Mouse (Mus musculus) lung, postnatal 14 days (tissue): Measurements from ENCODE around the gene Gas2l1.
A peak's percentile ranks its signal among the peaks of the same experiment; 100 is the strongest.

ENCODE experiments used
- DNase-seq: peaks from one replicate; pipeline ENCODE4 v3.0.0; 2021

Gas2l1 gene

GRCm38 (mm10) chr11:5063561-5064281 is 1.4 kb downstream of the Gas2l1 start:
- no peak for DNase-seq

- no peak for DNase-seq
These were observed 2.1 kb downstream of the Gas2l1 start for GRCm38 (mm10) chr11:5062860-5063505.

GRCm38 (mm10) chr11:5062326-5062725 is 2.8 kb downstream of the Gas2l1 start:
- no peak for DNase-seq

- peak; percentile 95 for DNase-seq
These were observed 3.6 kb downstream of the Gas2l1 start for GRCm38 (mm10) chr11:5061413-5062139.

- no peak for DNase-seq
These were observed 4.2 kb downstream of the Gas2l1 start for GRCm38 (mm10) chr11:5060756-5061412.

GRCm38 (mm10) chr11:5059704-5060156 is 5.4 kb downstream of the Gas2l1 start:
- DNase-seq: peak; percentile 35

GRCm38 (mm10) chr11:5059230-5059629 is 5.9 kb downstream of the Gas2l1 start:
- no peak for DNase-seq

GRCm38 (mm10) chr11:5058783-5059182 is 6.3 kb downstream of the Gas2l1 start:
- DNase-seq: no peak

- DNase-seq: peak; percentile 51
These were observed 7.1 kb downstream of the Gas2l1 start, which contains the start of gene Rasl10a for GRCm38 (mm10) chr11:5057856-5058641. Gene Rasl10a, plus strand, starts transcription at chr11:5058128.

GRCm38 (mm10) chr11:5057541-5057855 is 7.6 kb downstream of the Gas2l1 start:
- DNase-seq: no peak

- no peak for DNase-seq
These were observed 8.1 kb downstream of the Gas2l1 start for GRCm38 (mm10) chr11:5057064-5057463.

GRCm38 (mm10) chr11:5055945-5056938 is 8.9 kb downstream of the Gas2l1 start:
- no peak for DNase-seq

- no peak for DNase-seq
These were observed 10.3 kb downstream of the Gas2l1 start for GRCm38 (mm10) chr11:5054874-5055273.

GRCm38 (mm10) chr11:5054151-5054550 is 11.0 kb downstream of the Gas2l1 start:
- DNase-seq: no peak

GRCm38 (mm10) chr11:5052200-5052854 is 12.8 kb downstream of the Gas2l1 start:
- DNase-seq: no peak

GRCm38 (mm10) chr11:5051629-5052028 is 13.5 kb downstream of the Gas2l1 start:
- DNase-seq: no peak

GRCm38 (mm10) chr11:5046321-5046926 is 18.7 kb downstream of the Gas2l1 start:
- DNase-seq: no peak

GRCm38 (mm10) chr11:5042645-5043381 is 22.3 kb downstream of the Gas2l1 start:
- no peak for DNase-seq

- DNase-seq: no peak
These were observed 23.9 kb downstream of the Gas2l1 start for GRCm38 (mm10) chr11:5041144-5041780.
